In genomic region chr12:34803721-34804120, GRCm38 (mm10) we compare ENCODE assay signal across 20 mouse cellular contexts.
"Had no signal": no experiment of that assay in that cellular context is flagged by ENCODE, and none has a peak within 500 bp of the region (broad histone marks: within the 10 kb centered on the region; RNA-seq: fewer than 3 reads in every experiment).

No protein-coding gene starts in this region.

- H3K9me3 ChIP-seq: lung, embryonic 15.5 days; midbrain, embryonic 10.5 days; midbrain, embryonic 12.5 days; neural tube, embryonic 13.5 days; neural tube, embryonic 15.5 days had no signal

- ATAC-seq: liver, postnatal 0 days; lung, postnatal 0 days; midbrain, embryonic 16.5 days had no signal

- DNase-seq: liver, postnatal 0 days; lung, adult 2 months; lung, postnatal 4 days; midbrain, embryonic 14.5 days; retina, postnatal 1 day; right cerebral cortex, adult 18-20 months; right cerebral cortex, postnatal 25 days; right cerebral cortex, postnatal 4 days; spleen, adult 18-20 months; thymus, adult 2 months; thymus, postnatal 25 days; thymus, postnatal 4 days had no signal

- H3K27me3 ChIP-seq: lung, embryonic 15.5 days; midbrain, embryonic 12.5 days; neural tube, embryonic 13.5 days; neural tube, embryonic 15.5 days had no signal

- H3K4me2 ChIP-seq: lung, embryonic 15.5 days; midbrain, embryonic 12.5 days; neural tube, embryonic 13.5 days; neural tube, embryonic 15.5 days had no signal

- H3K27ac ChIP-seq: lung, embryonic 15.5 days; midbrain, embryonic 10.5 days; midbrain, embryonic 12.5 days; neural tube, embryonic 13.5 days; neural tube, embryonic 15.5 days had no signal

- H3K4me1 ChIP-seq: lung, embryonic 15.5 days; midbrain, embryonic 10.5 days; midbrain, embryonic 12.5 days; neural tube, embryonic 13.5 days; neural tube, embryonic 15.5 days had no signal

- H3K36me3 ChIP-seq: lung, embryonic 15.5 days; midbrain, embryonic 10.5 days; midbrain, embryonic 12.5 days; neural tube, embryonic 13.5 days; neural tube, embryonic 15.5 days had no signal

- H3K9ac ChIP-seq: liver, postnatal 0 days; lung, embryonic 15.5 days; midbrain, embryonic 12.5 days; neural tube, embryonic 13.5 days; neural tube, embryonic 15.5 days had no signal

- H3K4me3 ChIP-seq: lung, embryonic 15.5 days; midbrain, embryonic 10.5 days; midbrain, embryonic 12.5 days; myocyte; neural tube, embryonic 13.5 days; neural tube, embryonic 15.5 days had no signal
